Mouse (Mus musculus): ENCODE measurements around the gene Olfr1023. TPM values are rescaled to one million over a fixed set of nuclear protein-coding genes. Genes with fewer than 3 reads are reported as not detected.

Olfr1023 gene
- polyA plus RNA-seq, 1 experiment from 2014 or later, result not detected

Other genes with a start within 250 kb of the Olfr1023 start
- not detected in 2 replicates for gene Olfr1002, start 234.9 kb upstream of the Olfr1023 start, polyA plus RNA-seq (2015; fragmentation: Nextera tagmentation; extraction: Ambion mirVana)
- gene Olfr154, start 221.2 kb upstream of the Olfr1023 start, polyA plus RNA-seq (2015; fragmentation: Nextera tagmentation; extraction: Ambion mirVana), result not detected in 2 replicates
- gene Olfr1006, start 206.9 kb upstream of the Olfr1023 start, polyA plus RNA-seq (2015; fragmentation: Nextera tagmentation; extraction: Ambion mirVana), result not detected in 2 replicates
- gene Olfr1008, start 196.2 kb upstream of the Olfr1023 start, polyA plus RNA-seq (2015; fragmentation: Nextera tagmentation; extraction: Ambion mirVana), result not detected in 2 replicates
- gene Olfr1009, start 170.2 kb upstream of the Olfr1023 start, polyA plus RNA-seq (2015; fragmentation: Nextera tagmentation; extraction: Ambion mirVana), result not detected in 2 replicates
- gene Olfr1012, start 122.9 kb upstream of the Olfr1023 start, polyA plus RNA-seq (2015; fragmentation: Nextera tagmentation; extraction: Ambion mirVana), result not detected in 2 replicates
- gene Olfr1013, start 118.5 kb upstream of the Olfr1023 start, polyA plus RNA-seq (2015; fragmentation: Nextera tagmentation; extraction: Ambion mirVana), result not detected in 2 replicates
- not detected in 2 replicates for gene Olfr1014, start 112.9 kb upstream of the Olfr1023 start, polyA plus RNA-seq (2015; fragmentation: Nextera tagmentation; extraction: Ambion mirVana)
- gene Olfr1015, start 103.6 kb upstream of the Olfr1023 start, polyA plus RNA-seq (2015; fragmentation: Nextera tagmentation; extraction: Ambion mirVana), result not detected in 2 replicates
- gene Olfr1016, start 83.1 kb upstream of the Olfr1023 start, polyA plus RNA-seq (2015; fragmentation: Nextera tagmentation; extraction: Ambion mirVana), result not detected in 2 replicates
- not detected in 2 replicates for gene Olfr1018, start 67.2 kb upstream of the Olfr1023 start, polyA plus RNA-seq (2015; fragmentation: Nextera tagmentation; extraction: Ambion mirVana)
- not detected in 2 replicates for gene Olfr1019, start 40.2 kb upstream of the Olfr1023 start, polyA plus RNA-seq (2015; fragmentation: Nextera tagmentation; extraction: Ambion mirVana)
- not detected in 2 replicates for gene Olfr1020, start 38.6 kb upstream of the Olfr1023 start, polyA plus RNA-seq (2015; fragmentation: Nextera tagmentation; extraction: Ambion mirVana)
- gene Olfr1022, start 17.0 kb upstream of the Olfr1023 start, polyA plus RNA-seq (2015; fragmentation: Nextera tagmentation; extraction: Ambion mirVana), result not detected in 2 replicates
- gene Olfr1024, start 19.4 kb downstream of the Olfr1023 start, polyA plus RNA-seq (2015; fragmentation: Nextera tagmentation; extraction: Ambion mirVana), result not detected in 2 replicates
- gene Olfr1025-ps1, start 29.6 kb downstream of the Olfr1023 start, polyA plus RNA-seq (2015; fragmentation: Nextera tagmentation; extraction: Ambion mirVana), result not detected in 2 replicates
- gene Olfr1026, start 35.9 kb downstream of the Olfr1023 start, polyA plus RNA-seq (2015; fragmentation: Nextera tagmentation; extraction: Ambion mirVana), result not detected in 2 replicates
- gene Olfr1028, start 64.8 kb downstream of the Olfr1023 start, polyA plus RNA-seq (2015; fragmentation: Nextera tagmentation; extraction: Ambion mirVana), result not detected in 2 replicates
- gene Olfr1029, start 88.3 kb downstream of the Olfr1023 start, polyA plus RNA-seq (2015; fragmentation: Nextera tagmentation; extraction: Ambion mirVana), result not detected in 2 replicates
- gene Olfr1030, start 93.6 kb downstream of the Olfr1023 start, polyA plus RNA-seq (2015; fragmentation: Nextera tagmentation; extraction: Ambion mirVana), result not detected in 2 replicates
- gene Olfr1031, start 104.7 kb downstream of the Olfr1023 start, polyA plus RNA-seq (2015; fragmentation: Nextera tagmentation; extraction: Ambion mirVana), result not detected in 2 replicates
- not detected in 2 replicates for gene Olfr1032, start 119.9 kb downstream of the Olfr1023 start, polyA plus RNA-seq (2015; fragmentation: Nextera tagmentation; extraction: Ambion mirVana)
- not detected in 2 replicates for gene Olfr1033, start 135.0 kb downstream of the Olfr1023 start, polyA plus RNA-seq (2015; fragmentation: Nextera tagmentation; extraction: Ambion mirVana)
- gene Olfr1034, start 160.2 kb downstream of the Olfr1023 start, polyA plus RNA-seq (2015; fragmentation: Nextera tagmentation; extraction: Ambion mirVana), result not detected in 2 replicates
- gene Olfr1036, start 188.4 kb downstream of the Olfr1023 start, polyA plus RNA-seq (2015; fragmentation: Nextera tagmentation; extraction: Ambion mirVana), result not detected in 2 replicates
- not detected in 2 replicates for gene Olfr1037, start 201.7 kb downstream of the Olfr1023 start, polyA plus RNA-seq (2015; fragmentation: Nextera tagmentation; extraction: Ambion mirVana)

Measured in forebrain, embryonic 16.5 days (tissue).